Mouse (Mus musculus) megakaryocyte, embryonic 14.5 days (primary cell): ENCODE data around the gene Glra4.

Source experiments
- FLI1 ChIP-seq: IDR thresholded peaks from 2 replicates; pipeline ENCODE4 v1.6.1; 2012; ENCODE audit warnings: low read length, inconsistent platforms, mixed read lengths
- GATA1 ChIP-seq: IDR thresholded peaks from 3 replicates; pipeline ENCODE4 v1.6.1; 2012; ENCODE audit warnings: mixed read lengths, low read length, inconsistent platforms, borderline replicate concordance

DNA sequence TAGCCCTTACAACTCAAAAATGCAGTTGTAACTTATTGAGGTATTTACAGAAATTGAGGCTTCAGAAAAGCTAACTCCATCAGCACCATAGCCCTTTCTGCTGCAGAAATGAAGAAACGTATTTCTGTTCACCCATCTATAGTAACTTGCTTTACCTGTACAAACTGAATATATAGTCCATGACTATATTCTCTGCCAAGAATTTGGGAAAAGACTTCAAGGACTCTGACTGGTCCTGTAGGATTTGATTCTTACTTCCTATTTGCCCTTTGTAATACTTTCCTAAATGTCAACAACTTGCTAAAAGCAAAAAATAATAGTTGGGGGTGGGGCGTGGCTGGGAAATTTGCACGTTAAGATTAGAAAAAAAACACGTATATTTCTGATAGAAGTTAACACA lies 47.9 kb downstream of the Glra4 start:
- TF ChIP-seq GATA1 (no peak), FLI1 (no peak)
